Comparison of ENCODE assay signal across 8 mouse cellular contexts in genomic region chr13:34254691-34255090, GRCm38 (mm10).
DNase-seq lines count a peak whose midpoint lies in the region; ATAC-seq lines count a peak whose summit lies in the region.

No protein-coding gene starts in this region.

- DNase-seq in embryo, embryonic 10 days (ENCODE audit: low spot score) = peak; percentile 32
- no peak for DNase-seq in embryo, embryonic 9.5 days (ENCODE audit: extremely low spot score)
- DNase-seq in 416B (ENCODE audit: low read depth) = peak; percentile 50
- DNase-seq in gastrocnemius, postnatal 25 days = peak; percentile 55
- peak; percentile 75 for DNase-seq in kidney, postnatal 10 days
- DNase-seq in urinary bladder, postnatal 4 days (ENCODE audit: low spot score in 2 of 2) = no peak

- ATAC-seq in megakaryocyte progenitor cell, adult 5-6 weeks (replicated peaks; ENCODE audit: poor library complexity) = peak; percentile 68
- no peak for ATAC-seq in erythroid progenitor cell, adult 5-6 weeks (replicated peaks; ENCODE audit: low FRiP score, poor library complexity, severe bottlenecking)

Comparison
In these comparisons a context has a peak if more than half of its experiments do, and no peak if none do; other contexts are left out.
1. DNase-seq: peak in embryo, embryonic 10 days (single experiment), 416B (single experiment), gastrocnemius, postnatal 25 days (single experiment) and kidney, postnatal 10 days (single experiment); none in embryo, embryonic 9.5 days (single experiment) and urinary bladder, postnatal 4 days (0 of 2).